Mouse (Mus musculus) lung, postnatal 0 days (tissue): ENCODE results near the gene Echdc2.

Experiments used
- CTCF ChIP-seq: IDR thresholded peaks from 2 replicates; pipeline ENCODE4 v1.5.1; 2016; ENCODE audit warnings: antibody characterized with exemption, mild to moderate bottlenecking
- EP300 ChIP-seq: IDR thresholded peaks from 2 replicates; pipeline ENCODE4 v1.6.1; 2016; ENCODE audit warnings: antibody characterized with exemption, mild to moderate bottlenecking, control low read depth

GRCm38 (mm10) chr4:108168056-108168455 is 2.8 kb downstream of the Echdc2 start:
- TF ChIP-seq CTCF: no peak
- no peak for TF ChIP-seq EP300
